Mouse (Mus musculus) embryonic facial prominence, embryonic 10.5 days (tissue): ENCODE data around the gene AL732309.1. TPM values are rescaled to one million over a fixed set of nuclear protein-coding genes. Genes with fewer than 3 reads are reported as not detected.

ENCODE experiments used
- DNase-seq: peaks from one replicate; pipeline ENCODE4 v3.0.0-alpha.2; 2017; ENCODE audit warnings: low spot score
- H3K27ac ChIP-seq: fragments of 300-500 bp; sonication (generic); replicated peaks from 2 replicates; pipeline ENCODE4 v1.5.1; 2016; ENCODE audit warnings: mild to moderate bottlenecking
- H3K27me3 ChIP-seq: fragments of 300-500 bp; sonication (generic); replicated peaks from 2 replicates; pipeline ENCODE4 v1.6.1; 2016; ENCODE audit warnings: low read depth, mild to moderate bottlenecking; ENCODE audit not compliant: poor library complexity, severe bottlenecking
- H3K36me3 ChIP-seq: fragments of 300-500 bp; sonication (generic); replicated peaks from 2 replicates; pipeline ENCODE4 v1.6.1; 2016; ENCODE audit warnings: mild to moderate bottlenecking, moderate library complexity
- H3K4me1 ChIP-seq: fragments of 300-500 bp; sonication (generic); 2 replicates; pipeline ENCODE4 v1.6.1; 2016
- H3K4me3 ChIP-seq: fragments of 300-500 bp; sonication (generic); 2 replicates; pipeline ENCODE4 v1.5.1; 2016; ENCODE audit warnings: mild to moderate bottlenecking, moderate library complexity
- H3K9me3 ChIP-seq: fragments of 300-500 bp; sonication (generic); 2 replicates; pipeline ENCODE4 v1.6.1; 2016; ENCODE audit warnings: mild to moderate bottlenecking
- WGBS: fragments of 180-500 bp; shearing (Covaris S2); methylation state at CpG from one replicate; pipeline ENCODE4 v1.1.7; 2016; 5-methylcytosine and 5-hydroxymethylcytosine counted together
- polyA plus RNA-seq: library from polyadenylated mRNA; unstranded; fragments of >200 nt; fragmentation: Nextera tagmentation; extraction: Ambion mirVana; gene quantifications from 2 replicates; pipeline ENCODE4 v1.2.1, GENCODE M21; 2016

Gene AL732309.1
- polyA plus RNA-seq, 1 experiment from 2014 or later, result 6.3 TPM

DNA sequence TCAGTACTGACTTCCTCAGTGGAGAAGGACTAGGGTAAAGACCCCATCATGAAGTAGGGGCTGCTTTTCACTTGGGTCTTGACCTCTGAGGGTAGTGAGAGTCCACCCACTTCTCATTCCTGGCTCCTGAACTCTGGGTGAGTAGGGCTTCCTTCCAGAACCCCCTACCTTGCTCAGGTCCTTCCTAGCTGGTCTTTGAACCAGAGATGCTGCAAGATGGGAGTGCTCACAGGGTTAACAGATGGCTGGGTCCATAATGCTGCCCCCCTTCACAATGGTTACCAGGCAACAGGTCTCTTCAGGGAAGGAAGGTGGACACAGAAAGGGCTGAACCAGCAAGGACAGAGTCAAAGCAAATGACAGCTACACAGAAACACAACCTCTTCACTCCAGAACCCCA, 28.2 kb downstream of the AL732309.1 start, which contains the start of gene Fam166a:
TSS of gene Fam166a (plus strand) at position 301 of the 400 bp plus-strand sequence.
- no peak for DNase-seq
- Histone ChIP-seq H3K27me3 (peaks cover 10% of the 10 kb centered on the region; the same call in 1 of the 2 replicates), H3K9me3 (no peaks in the 10 kb centered on the region), H3K4me3 (no peak within 1 kb of the TSS), H3K36me3 (peaks cover 22% of the 10 kb centered on the region), H3K4me1 (peaks cover 5% of the 10 kb centered on the region), H3K27ac (no peak within 1 kb of the TSS)

DNA sequence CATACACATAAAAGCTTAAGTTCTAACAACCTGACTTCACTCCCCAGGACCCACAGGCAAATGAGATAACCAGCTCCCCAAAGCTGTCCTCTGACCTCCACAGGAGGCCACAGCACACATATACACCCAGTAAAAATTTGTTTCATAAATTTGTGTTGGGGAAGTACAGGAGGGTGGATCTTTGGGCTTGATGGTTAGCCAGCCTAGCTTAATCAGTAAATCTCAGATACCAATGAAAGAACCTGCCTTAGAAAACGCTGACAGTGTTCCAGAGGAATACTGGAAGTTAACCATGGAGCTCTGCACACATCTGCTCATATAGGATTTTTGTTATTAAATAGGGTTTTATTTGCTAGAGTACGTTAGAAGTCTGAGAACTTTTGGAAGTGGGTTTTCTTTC, 29.0 kb downstream of the AL732309.1 start:
- H3K27me3 ChIP-seq, result peaks cover 18% of the 10 kb centered on the region
- H3K4me3 ChIP-seq, result no peak overlapping the region
- peaks cover 14% of the 10 kb centered on the region for H3K36me3 ChIP-seq
- no peaks in the 10 kb centered on the region for H3K9me3 ChIP-seq
- no peaks in the 10 kb centered on the region for H3K4me1 ChIP-seq
- no peak for DNase-seq
- H3K27ac ChIP-seq, result no peak overlapping the region
- WGBS, result 63% methylated on average over 2 of the region's 2 CpGs

DNA sequence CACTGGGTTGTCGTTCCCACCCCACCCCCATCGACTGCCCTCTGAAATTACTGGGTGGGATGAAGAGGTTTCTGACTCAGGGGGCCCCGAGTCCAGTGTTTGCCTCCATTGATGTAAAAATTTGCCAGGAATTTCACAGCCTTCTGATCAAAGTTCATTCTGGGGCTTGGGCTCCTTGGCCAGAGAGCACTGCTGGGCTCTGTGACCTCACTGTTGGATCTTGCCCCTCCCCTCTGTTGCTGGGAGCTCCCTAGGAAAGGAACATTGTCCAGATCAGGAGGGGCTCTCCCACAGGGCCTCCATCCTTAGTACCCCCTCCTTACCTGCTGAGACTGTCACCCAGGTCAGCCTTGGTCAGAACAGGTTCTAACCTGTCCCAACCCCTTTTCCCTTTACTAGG, 32.2 kb downstream of the AL732309.1 start, which contains the start of gene Stpg3:
TSS of gene Stpg3 (minus strand) at position 194 of the 400 bp plus-strand sequence.
- H3K27me3 ChIP-seq, result peaks cover 25% of the 10 kb centered on the region
- no peak within 1 kb of the TSS for H3K4me3 ChIP-seq
- peaks cover 19% of the 10 kb centered on the region for H3K4me1 ChIP-seq
- H3K9me3 ChIP-seq, result no peaks in the 10 kb centered on the region
- no peak for DNase-seq
- 70% methylated on average over 3 of the region's 3 CpGs for WGBS
- peaks cover 5% of the 10 kb centered on the region; the same call in 1 of the 2 replicates for H3K36me3 ChIP-seq
- H3K27ac ChIP-seq, result no peak within 1 kb of the TSS

DNA sequence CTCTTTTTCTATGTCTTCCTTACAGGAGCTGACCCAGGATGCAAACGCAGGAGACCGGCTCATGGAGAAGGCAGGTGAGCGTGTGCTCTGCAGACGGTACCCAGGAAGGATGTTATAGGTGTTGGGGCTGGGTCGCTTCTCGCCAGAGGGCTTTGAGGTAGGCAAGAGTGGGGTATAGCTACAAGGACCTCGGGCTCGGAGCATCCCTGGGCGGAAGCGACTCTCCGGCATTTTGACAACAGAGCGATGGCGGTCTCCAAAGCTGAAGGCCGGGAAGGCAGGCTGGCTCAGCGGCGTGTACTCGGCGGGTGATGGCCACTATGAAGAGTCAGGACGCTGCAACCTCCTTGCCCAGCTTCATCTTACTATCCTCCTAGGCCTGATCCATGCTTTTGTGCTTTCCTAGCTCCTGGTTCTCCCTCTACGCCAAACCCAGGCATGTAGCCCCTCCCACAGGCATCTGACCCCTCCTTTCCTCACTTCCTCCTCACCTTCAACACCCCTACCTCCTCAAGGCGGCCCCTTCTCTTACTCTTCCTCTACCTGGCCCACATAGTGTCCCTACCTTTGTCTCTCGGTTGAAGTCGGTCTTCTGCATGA, 33.3 kb downstream of the AL732309.1 start:
- 67% methylated on average over 23 of the region's 23 CpGs for WGBS

DNA sequence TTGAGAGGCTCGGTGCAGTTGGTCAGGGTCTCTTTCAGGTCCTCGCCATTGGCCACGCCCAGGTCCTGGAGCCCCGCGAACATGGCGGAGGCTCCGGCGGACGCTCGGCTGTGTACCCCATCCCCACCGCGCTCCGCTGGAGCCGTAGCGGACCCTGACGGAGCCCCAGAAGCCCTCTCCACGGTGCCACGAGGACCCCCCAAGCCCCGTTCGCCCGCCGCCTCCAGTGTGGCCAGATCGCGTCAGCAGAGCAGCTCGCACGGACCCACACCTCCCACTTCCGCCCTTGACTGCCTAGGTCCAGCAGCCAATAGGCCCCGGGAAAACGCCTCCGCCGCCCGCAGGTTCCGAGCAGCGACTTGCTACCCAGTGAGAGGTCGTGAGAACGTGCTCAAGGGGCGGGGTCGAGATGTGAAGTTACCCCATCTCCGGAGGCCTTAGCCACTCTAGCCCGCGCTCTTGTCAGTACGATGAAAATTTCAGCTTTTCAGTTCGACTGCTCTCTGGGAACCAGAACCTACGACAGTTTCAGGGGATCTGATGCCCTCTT, 35.5 kb downstream of the AL732309.1 start, which contains the start of gene Nelfb:
TSS of gene Nelfb (minus strand) at position 369 of the 550 bp plus-strand sequence.
- Histone ChIP-seq H3K4me3 (peak within 1 kb of the TSS; percentile 96), H3K27ac (peak within 1 kb of the TSS; percentile 98), H3K9me3 (no peaks in the 10 kb centered on the region), H3K36me3 (peaks cover 35% of the 10 kb centered on the region), H3K4me1 (peaks cover 19% of the 10 kb centered on the region), H3K27me3 (peaks cover 25% of the 10 kb centered on the region)
- DNase-seq, result peak; percentile 95
- under 1% methylated on average over 44 of the region's 44 CpGs for WGBS

More for the DNA sequence above, 33.3 kb downstream of the AL732309.1 start:
- Histone ChIP-seq H3K4me1 (peaks cover 19% of the 10 kb centered on the region), H3K4me3 (no peak overlapping the region), H3K36me3 (peaks cover 13% of the 10 kb centered on the region), H3K9me3 (no peaks in the 10 kb centered on the region), H3K27me3 (peaks cover 25% of the 10 kb centered on the region), H3K27ac (no peak overlapping the region)
- DNase-seq, result no peak

DNA sequence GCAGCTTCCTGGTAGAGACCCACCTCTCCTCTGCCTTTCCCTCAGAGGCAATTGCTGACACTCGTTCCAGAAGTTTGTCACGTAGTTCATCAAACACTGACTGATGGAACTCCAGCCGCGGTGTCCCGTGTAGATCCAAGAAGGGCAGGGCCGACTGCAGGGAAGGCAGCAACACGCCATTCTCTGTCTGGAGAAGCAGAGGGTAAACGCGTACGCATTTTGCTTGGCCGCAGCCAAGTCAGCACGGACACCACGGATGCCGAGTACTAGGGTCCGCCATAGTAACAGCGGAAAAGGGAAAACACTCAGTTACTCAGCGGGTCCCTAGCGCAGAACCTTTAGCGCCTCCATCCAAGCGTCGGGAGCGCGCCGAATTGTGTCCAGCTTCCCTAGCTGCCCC, 36.0 kb downstream of the AL732309.1 start:
- no peaks in the 10 kb centered on the region for H3K9me3 ChIP-seq

DNA sequence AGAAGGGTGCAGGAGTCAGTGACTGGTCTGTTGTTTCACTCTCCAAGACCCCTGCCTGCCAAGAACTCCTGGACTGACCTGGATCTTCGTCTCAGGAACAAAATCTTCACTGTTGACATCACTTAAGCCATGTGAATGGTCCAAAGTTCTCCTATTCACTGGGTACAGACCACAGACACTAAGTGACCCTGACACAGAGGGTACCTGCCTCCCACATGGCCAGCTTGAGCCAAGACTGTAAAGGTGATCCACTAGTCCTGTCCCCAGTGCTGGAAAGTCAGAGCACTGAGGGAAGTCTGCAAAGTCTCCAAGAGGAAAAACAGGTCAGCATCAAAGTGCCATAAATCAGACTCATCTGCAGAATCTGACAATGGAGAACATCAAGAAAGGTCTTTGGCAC, 39.1 kb downstream of the AL732309.1 start:
- 86% methylated on average over 1 of the region's 1 CpGs for WGBS
- Histone ChIP-seq H3K27ac (no peak overlapping the region), H3K9me3 (no peaks in the 10 kb centered on the region), H3K36me3 (peaks cover 71% of the 10 kb centered on the region), H3K27me3 (peaks cover 6% of the 10 kb centered on the region), H3K4me1 (peaks cover 19% of the 10 kb centered on the region), H3K4me3 (no peak overlapping the region)
- DNase-seq, result no peak

More for the DNA sequence above, 36.0 kb downstream of the AL732309.1 start:
- Histone ChIP-seq H3K27me3 (peaks cover 25% of the 10 kb centered on the region), H3K4me1 (peaks cover 19% of the 10 kb centered on the region), H3K36me3 (peaks cover 40% of the 10 kb centered on the region), H3K4me3 (peak overlapping the region; percentile 96), H3K27ac (peak overlapping the region; percentile 98)
- WGBS, result under 1% methylated on average over 24 of the region's 24 CpGs
- DNase-seq, result no peak

DNA sequence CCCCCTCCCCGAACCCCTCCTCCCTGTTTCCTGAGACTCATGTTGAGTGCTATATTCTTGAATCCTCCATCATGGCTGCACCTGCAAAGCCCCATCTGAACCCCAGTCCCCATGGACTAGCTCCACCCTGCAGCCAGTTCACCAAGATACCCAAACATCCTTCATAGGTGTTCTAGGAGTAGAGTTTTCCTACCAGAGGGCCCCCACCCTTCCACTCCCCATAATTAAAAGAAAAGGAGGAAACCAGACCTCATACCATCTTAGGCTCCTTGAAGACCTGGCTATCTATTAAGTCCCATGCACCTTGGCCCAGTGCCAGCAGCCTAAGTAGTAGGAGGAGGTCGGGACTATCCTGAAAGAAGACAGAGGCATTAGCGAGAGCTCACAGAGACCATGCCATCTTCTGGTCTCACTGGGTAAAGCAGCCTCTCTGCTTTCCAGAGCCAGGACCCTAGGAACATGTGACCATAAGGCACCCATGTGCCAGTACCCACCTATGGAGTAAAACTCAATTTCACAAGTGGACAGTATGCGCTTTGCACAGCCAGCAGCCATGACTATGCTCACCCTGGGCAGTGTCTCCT, 42.9 kb downstream of the AL732309.1 start:
- Histone ChIP-seq H3K4me1 (no peaks in the 10 kb centered on the region), H3K27me3 (no peaks in the 10 kb centered on the region), H3K27ac (no peak overlapping the region), H3K4me3 (no peak overlapping the region), H3K36me3 (peaks cover 100% of the 10 kb centered on the region), H3K9me3 (no peaks in the 10 kb centered on the region)
- no peak for DNase-seq
- 78% methylated on average over 4 of the region's 4 CpGs for WGBS

DNA sequence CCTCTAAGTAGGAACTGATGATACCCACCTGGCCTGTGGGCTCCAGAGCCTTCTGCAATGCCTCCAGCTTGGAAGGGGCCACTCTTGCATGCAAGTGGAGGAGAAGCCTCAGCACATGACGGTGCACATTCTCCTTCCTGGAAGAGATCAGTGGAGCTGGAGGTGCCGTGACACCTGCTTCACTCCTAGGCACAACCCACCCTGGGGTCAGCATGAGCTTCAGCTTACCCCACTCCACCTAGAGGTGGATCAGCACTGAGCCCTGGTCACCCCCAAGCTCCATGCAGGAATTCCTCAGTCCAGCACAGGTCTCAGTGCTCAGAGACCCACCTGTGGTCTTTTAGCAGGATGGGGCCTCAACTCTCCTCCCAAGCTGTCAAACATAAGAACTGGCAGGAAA, 46.0 kb downstream of the AL732309.1 start:
- Histone ChIP-seq H3K4me1 (peaks cover 17% of the 10 kb centered on the region), H3K36me3 (peaks cover 80% of the 10 kb centered on the region), H3K9me3 (no peaks in the 10 kb centered on the region), H3K27me3 (peaks cover 19% of the 10 kb centered on the region), H3K4me3 (no peak overlapping the region), H3K27ac (no peak overlapping the region)
- 94% methylated on average over 2 of the region's 2 CpGs for WGBS
- DNase-seq, result no peak

DNA sequence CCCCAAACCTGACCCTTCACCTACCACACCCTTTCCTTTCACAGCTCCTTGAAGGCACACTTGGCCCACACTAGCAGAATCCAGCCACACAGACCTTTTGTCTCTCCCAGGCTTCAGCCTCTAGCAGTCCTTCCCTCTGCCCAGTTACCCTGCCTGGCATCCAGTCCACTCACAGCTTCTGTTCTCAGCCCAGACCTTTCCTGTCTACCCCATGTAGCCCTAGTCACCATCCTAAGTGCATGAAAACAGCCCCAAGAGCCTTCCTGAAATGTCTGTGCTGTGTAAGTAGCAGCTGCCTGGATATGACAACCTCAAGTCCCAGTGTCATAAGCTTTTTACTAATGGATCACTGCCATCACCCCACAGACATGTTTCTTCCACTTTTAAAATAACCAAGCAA, 48.7 kb downstream of the AL732309.1 start:
- H3K9me3 ChIP-seq, result no peaks in the 10 kb centered on the region
- H3K36me3 ChIP-seq, result peaks cover 53% of the 10 kb centered on the region
- H3K27ac ChIP-seq, result no peak overlapping the region

DNA sequence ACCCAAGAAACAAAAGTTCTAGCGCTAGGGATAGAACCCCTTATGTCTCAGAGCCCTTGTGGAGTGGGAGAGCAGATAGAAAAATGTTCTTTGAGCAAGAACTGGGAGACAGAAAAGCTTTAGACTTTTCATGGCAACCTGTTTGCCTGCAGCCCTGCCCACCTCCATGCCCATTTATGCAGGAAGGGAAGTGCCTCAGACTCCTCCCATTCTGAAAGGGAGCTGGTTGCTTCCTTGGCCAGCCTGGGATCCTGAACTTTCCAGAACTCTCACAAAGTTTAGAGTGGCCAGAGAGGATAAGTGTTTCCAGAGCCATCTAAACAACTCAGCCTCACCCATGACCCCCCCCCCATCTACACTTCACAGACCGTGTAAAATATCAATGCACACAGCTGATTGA, 49.5 kb downstream of the AL732309.1 start:
- H3K9me3 ChIP-seq, result no peaks in the 10 kb centered on the region
- DNase-seq, result no peak
- peaks cover 32% of the 10 kb centered on the region for H3K4me1 ChIP-seq
- WGBS, result 22% methylated on average over 2 of the region's 2 CpGs
- H3K27ac ChIP-seq, result no peak overlapping the region
- peaks cover 45% of the 10 kb centered on the region for H3K36me3 ChIP-seq
- H3K27me3 ChIP-seq, result peaks cover 41% of the 10 kb centered on the region
- no peak overlapping the region for H3K4me3 ChIP-seq

More for the DNA sequence above, 48.7 kb downstream of the AL732309.1 start:
- Histone ChIP-seq H3K27me3 (peaks cover 41% of the 10 kb centered on the region), H3K4me3 (no peak overlapping the region), H3K4me1 (peaks cover 32% of the 10 kb centered on the region)
- DNase-seq, result no peak

DNA sequence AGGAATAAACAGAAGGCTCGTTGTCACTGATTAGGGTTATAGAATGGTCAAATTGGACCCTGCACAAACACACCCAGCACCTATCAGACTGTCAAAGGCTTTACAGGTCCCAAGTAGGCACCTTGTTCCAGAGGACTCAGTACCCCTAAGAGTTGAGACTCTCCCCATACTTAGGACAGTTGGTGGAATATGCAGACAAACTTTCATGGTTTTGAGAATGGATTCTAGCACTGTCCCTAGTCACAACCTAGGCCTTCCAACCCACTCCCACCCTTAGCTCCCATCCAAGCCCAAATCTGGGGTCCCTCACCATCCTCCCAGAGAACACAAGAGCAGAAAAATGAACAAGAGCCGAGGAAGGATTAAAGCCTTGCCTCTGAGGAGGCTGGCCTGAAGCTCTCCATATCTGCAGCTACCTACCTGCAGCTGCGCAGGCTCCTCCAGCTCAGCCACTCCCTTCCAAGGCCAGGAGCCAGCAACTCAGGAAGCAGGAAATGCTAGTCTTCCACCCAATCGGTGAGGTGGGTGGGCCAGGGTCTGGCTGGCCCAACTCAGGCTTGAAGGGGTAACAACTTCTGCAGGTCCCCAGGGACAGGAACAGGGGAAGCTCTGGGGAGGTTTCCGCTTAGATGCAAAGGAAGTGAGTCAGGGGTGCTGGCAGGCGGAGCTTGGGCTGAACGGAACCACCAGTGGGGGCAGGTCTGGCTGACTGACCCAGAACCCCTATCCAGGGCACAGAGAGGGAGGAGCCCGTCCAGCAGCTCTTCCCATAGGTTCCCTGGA, 50.3 kb downstream of the AL732309.1 start, which contains the start of gene Tor4a:
TSS of gene Tor4a (minus strand) at position 715 of the 783 bp plus-strand sequence.
- Histone ChIP-seq H3K4me1 (peaks cover 32% of the 10 kb centered on the region), H3K27ac (no peak within 1 kb of the TSS), H3K27me3 (peaks cover 41% of the 10 kb centered on the region), H3K36me3 (peaks cover 37% of the 10 kb centered on the region), H3K4me3 (peak within 1 kb of the TSS; percentile 47), H3K9me3 (no peaks in the 10 kb centered on the region)
- WGBS, result 8% methylated on average over 8 of the region's 8 CpGs
- peak; percentile 48 for DNase-seq
